Mouse (Mus musculus) frontal cortex, postnatal 14 days (tissue): ENCODE results near the gene Zbp1.

Experiments used
- DNase-seq, 2 experiments: peaks; one replicate each; pipeline ENCODE4 v3.0.0; 2022; ENCODE audit warnings: low spot score in 2 of 2

Gene Zbp1

DNA sequence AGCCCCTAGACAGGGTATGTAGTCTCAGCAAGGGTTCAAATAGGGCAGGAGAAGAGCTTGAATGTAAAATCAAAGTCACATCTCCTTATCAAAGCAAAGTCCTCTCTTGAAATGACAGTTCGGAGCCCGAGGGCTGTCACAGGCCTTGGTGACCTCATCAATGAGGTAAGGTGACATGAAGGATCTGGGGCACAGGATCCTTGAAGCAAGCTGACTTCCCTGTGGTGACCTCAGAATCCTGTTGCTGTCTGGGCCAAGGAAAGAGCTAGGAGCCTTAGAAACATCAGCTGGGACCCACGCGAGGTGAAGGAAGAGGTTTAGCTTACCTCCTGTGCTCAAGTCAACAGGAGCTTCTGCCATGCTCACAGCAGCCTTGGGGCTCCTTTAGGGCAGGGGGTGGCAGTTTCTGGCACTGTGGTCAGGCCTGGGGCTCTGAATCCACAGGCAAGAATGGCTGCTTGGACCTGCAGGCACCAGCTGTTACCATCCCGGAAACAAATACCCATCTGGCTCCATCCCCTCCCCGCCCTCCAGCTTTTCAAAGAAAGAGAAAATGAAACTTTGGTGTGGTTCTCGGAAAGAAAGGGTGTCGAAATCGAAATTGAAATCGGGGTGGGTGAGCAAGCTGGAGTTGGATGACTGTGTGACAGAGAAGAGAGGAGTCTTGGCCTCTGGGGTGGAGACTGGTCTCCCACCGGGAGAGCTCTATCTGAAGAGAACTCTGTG, at the start of gene Zbp1:
Gene Zbp1 (minus strand): TSS at position 508 of the 726 bp plus-strand sequence.
- DNase-seq: no peak

DNA sequence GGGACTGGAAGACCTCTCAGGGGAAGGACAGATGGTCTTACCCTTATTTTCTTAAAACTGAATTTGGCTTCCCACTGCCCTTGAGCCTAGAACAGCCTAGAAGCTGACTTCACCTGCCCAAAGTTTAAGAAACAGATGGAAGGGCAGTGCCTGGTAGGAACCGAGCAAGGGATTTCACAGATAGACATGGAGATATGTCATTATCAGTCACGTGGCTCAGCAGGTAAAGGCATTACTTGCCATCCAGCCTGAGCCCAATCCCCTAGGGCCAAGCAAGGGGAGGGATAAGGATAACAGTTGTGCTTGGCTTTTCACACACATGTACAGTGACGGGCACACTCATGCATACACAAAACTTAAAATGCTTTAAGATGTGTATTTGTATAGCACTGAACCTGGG, 48.8 kb upstream of the Zbp1 start:
- DNase-seq: no peak

DNA sequence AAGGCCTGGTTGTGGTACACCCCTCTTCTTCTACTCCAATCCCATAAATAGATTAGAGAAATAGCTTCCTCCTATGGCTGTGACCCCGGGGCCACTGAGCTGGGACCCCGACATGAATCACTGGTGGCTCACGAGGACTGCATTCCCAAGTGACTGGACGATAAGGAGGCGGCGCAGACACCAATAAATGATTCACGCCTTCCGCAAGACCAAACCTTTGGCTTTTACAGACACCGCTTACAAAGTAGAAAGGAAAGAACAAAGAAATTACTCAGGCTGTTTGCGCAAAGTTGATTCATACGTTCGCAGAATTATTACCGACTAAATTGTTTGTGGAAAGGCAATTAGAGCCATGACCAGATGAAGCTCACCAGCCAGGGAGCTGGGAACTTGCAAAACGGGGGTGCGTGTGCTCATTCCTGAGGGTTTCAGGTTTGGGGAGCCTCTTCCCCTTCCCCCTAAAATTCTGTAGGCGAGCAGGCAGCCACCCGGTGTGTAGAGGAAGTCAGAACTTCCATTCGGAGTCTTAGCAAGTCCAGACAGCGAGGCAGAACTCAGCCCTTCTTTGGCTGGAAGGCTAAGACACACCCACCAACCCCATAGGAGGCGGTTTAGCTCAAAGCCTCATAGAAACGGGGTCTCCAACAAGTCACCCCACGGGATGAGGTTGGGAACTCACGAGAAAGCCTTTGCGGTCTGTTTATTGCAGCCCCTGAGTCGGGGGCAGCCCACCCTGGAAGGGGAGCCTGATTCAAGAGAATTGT, 47.8 kb upstream of the Zbp1 start:
- no peak for DNase-seq

DNA sequence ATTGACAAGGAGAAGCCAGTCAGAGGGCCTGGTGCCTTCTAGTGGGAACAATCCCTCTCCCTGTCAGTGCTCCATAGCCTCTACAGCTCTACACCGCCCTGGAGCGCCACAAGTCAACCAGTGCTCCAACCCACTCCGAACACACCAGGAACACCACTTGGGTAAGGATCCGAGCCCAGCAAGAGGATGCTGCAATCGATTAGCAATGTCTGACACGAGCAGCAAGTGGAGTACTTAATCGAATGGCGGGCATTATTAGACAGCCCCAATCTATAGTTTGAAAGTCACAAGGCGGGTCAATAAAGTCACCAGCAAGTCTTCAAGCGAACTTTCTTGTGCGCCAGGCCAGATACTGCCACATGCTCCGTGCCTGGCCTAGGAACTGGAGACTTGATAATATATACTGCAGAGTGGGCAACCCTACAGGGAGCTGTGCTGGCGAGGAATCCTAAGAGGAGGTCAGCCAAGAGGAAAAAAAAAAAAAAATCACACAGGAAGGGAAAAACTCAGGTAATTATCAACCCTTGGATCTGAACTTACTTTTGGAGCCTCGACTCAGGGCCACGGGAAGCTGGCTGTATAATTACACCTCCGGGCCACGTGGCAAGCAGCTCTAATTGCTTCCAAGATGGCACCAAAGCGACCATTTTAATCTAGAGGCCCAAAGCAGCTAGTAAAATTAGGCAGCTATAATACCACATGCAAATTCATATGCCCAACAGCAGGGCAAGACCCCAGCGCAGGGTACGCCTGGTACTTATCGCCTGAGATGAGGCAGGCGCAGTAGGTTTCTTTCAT, 46.9 kb upstream of the Zbp1 start:
- no peak for DNase-seq

DNA sequence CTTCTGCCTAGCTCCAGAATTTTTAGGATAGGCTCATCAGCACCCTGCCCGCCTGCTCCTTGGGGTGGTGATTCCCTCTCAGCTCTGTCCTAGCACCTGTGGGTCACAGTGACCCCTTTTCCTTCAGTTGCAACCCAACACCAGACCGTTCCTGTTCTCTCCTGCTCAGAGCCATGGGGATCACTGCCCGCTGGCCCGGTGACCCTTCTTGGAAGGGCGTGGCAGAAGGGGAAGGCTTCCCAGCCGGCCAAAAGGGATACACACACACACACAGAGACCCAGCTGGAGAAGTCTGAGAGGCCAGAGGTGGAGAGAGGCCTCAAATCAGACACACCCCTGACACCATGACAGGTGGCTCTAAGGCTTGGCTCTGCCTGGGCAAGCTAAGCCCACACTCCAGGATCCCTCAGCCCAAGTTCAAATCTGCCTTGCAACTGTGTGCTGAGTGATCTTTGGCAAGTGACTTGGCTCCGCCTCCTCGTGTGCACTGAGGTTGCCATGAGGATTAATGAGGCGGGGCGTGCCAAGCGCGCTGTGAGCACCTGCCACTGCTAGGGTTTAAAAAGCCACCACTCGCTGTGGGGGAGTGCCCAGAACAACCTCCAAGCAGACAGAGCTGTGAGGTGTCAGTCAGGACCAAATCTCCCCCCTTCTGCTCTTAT, 45.9 kb upstream of the Zbp1 start:
- DNase-seq: no peak

DNA sequence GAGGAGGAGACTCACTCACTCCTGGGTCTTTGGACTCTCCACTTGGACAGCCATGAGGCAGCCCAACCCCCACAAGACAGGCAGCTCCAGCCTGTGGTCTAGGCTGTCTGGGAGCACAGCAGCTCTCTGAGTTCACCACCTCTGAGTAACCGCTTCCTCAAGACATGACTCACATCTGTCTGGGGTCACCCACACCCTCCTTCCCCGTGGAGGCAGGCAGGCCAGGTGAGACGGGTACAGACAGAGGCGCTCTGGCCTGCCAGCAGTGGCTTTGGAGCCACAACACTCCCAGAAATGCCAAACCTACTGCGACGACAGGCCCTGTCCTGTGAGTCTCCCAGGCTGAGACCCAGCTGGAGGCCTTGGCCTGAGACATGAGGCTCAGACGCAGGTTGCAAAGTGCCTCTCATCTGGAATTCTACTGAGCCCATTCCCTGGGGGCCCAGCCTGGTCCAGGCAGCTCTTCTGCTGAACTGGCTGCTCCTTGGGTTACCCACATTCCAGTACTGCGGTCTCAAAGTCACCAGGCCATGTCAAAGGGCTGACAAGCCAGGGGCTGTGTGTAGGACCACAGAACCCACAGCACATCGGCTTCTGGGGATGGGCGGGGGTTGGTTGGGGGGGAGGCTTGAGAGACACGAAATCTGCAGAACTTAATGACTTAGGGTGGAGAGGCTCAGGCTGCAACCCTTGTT, 45.1 kb upstream of the Zbp1 start:
- DNase-seq: no peak

DNA sequence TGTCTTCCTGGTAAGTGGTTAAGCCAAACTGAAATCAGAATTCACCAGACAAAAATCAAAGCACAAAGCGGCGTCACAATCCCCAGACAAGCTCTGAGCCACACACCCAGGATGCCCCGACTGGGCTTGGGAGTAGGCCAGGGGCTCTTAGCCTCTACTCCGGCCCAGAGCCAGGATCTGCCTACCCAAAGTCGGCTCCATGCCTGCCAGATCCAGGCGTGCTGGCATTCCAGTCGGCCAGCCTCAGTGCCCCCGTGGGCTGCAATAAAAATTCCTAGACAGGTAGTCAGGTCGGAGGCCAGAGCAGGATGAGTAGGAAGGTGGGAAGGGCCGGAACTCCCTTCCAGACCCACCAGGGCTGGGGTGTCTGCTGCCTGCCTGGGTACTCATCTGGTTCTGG, 42.8 kb upstream of the Zbp1 start:
- DNase-seq: no peak

DNA sequence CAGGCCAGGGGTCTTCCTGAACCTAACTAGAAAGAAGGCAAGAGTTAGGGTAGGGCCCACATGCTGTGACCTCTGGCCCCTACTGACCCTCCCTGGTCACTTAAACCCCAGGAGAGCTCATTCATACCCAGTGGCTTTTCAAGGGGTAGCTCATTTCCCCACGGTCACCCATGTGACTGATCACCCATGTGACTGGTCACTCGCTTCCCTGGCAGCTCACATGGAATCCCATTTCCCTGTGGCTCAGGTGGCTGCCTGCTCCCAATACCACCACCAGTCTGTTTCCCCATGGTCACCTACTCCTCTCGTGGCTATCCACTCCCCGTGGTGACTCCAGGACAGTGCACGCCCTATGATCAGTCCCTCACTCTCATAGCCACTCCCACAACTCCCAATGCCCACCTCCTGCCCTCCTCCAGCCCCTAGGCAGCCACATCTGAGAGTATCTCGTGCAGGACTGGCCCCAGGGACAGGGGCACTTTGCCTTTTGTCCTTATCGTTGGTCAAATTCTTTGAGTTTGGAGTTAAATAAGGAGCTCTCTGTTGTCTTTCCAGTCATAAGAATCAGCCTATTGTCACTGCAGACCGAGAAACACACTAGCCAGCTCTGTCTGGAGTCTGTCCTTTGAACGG, 39.9 kb upstream of the Zbp1 start:
- no peak for DNase-seq

DNA sequence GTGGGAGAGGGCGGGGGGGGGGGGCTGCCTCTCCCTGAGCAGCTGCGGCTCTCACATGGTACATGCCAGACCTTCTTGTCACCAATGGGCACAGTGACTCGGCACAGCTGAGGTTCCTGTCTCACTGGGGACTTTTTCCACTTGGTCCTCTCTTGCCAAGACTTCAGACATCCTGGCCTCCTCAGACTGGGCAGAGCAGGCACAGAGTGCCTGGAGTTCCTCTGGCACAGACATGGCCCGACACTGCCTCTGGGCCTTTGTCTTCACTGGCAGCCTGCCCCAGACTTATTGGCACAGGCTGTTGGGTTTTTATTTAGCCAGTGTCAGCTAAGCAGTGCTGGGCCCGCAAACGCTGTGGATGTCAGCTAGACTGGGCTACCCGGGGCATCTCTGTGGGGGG, 38.9 kb upstream of the Zbp1 start:
- peak; percentile 68 to 73 for DNase-seq

DNA sequence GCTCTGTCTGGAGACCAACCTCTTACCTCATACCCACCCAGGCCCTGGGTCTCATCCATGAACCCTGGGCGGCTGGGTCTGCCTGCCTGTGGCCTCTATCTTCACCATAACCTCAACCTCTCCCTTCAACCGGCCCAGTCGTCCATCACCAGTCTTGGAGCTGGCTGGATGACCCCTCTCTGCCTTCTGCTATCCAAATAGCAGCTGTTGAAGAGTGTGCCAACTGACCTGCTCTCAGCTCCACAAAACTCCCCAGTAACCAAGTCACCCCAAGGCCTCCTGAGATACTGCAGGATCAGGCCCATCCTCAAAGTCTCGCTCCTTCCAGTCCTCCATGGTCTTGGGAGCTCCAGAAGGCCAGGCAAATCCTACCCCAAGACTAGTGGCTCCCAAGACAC, 37.8 kb upstream of the Zbp1 start:
- no peak for DNase-seq

DNA sequence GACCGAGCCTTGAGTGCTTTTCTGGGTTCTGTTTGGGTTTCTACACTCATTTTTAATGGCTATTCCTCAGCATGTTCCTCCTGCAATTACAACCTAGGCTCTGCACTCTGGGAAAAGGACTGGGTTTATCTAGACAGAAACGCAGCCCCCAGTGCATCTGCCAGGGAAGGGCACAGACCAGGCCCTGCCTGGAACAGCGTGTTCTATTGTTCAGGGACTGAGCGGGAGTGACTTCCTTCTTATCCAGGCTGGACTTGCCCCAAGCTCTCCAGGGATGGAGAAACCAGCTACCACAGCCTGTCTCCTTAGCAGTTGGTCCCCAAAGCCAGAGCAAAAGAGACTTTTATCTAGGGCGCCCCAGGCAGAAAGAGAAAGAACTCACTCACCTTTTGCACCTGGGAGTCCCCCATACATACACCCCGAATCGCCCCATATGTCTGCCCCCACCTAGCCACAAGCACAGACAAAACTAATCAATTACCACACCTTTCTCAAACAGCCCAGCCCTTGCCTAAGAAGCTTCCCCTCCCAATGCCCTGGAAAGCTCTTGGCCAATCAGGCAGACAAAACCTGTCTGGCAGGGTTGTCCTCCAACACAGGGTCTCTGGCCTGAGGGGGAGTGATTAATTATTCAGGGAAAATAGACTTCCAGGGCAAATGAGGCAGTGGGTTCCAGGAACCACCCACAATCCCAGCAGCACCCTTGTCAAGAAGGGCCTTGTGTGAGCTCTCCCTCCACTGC, 37.3 kb upstream of the Zbp1 start:
- DNase-seq: no peak

DNA sequence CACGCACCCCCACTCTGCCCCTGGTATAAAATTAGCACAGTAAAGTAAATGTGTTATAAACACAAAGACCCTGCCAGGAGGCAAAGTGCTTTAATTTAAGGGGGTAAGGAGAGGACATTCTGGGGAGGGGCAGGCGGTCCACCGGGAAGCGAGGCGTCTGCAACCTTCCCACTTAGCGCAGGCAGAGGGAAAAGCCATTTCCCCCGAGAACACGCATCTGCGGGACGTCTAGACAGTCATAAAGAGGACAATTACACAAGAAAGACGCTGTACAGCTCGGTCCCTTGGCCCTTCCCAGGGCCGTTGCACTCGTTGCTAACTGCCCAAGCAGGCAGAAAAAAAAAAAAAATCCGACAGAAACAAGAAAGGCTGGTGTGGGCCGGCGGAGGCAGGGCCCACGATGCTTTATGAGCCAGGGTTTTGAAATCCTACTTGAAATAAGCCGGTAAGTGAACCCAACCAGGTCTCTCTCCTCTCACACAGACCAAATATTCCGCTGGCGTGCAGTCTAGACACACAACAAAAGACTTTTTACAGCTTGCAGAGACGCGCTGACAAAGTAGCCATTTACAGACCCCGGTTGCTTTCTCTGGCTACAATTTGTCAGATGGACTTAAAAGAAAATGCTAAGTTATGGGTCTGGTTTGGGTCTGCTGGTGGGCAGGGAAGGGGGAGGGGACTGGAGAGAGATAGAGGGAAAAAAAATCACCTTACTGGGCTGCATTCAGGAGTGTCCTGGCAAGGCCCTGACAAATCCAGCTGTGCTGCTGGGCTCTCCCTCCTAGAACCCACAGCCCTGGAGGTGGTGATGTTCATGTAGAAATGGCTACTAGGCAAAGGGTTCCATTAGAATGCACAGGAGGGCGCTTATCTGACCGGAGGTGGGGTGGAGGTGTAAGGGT, 35.3 kb upstream of the Zbp1 start:
- no peak for DNase-seq

DNA sequence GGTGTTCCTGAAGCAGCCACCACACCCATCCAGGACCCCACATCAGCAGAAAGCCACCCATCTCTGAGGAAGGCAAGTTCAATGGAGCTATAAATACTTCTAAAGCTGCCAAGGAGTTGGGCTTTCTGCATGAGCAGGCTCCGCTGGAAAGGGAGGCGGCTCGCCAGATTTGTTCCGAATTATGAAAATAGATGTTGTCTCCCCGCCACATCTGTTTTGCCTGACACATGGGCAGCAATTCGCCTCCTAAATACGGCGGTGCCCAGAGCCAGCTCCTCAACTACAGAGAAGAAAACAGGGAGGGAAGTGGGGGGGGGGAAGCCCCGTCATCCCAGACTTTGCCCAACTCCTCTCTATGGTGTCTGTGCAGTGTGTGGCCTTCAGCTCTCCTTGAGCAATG, 33.0 kb upstream of the Zbp1 start:
- peak in 1 of 2 experiments; percentile 44 for DNase-seq

DNA sequence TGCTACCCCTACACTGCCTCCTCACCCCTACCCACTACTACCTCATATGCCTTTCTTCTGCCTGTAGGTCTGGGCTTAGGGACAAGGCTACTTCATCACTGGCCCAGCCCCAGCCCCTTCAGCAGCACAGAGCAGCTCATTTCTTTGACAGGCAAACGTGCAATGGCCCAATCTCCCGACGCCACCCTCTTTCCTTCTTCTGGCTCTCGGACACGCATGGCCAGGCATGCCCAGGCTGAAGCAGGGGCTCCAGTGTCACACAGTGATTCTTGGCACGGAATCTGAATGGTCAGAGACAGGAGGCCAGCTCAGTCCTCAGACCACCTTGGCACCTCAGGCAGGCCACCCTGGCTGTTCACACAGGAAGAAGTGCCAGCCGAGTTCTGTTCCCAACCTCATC, 32.4 kb upstream of the Zbp1 start:
- no peak for DNase-seq

DNA sequence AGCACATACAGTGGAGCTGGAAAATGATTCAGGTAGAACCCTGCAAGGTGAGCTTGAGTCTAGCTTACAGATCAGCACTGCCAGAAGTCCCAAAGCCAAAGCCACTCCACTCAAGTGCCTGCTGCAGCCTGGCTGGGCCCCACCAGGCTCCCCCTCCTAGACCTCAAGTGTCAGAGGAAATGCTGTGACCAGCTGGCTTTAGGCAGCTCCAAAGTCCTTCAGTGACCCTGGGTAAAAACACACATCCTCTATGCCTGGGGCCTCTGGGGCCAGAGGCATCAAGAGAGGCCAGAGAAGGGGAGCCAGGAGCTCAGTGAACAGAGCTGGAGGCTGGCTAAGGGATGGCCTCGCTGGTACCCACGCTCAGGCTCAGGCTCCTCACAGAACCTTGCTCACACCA, 31.7 kb upstream of the Zbp1 start:
- no peak for DNase-seq

DNA sequence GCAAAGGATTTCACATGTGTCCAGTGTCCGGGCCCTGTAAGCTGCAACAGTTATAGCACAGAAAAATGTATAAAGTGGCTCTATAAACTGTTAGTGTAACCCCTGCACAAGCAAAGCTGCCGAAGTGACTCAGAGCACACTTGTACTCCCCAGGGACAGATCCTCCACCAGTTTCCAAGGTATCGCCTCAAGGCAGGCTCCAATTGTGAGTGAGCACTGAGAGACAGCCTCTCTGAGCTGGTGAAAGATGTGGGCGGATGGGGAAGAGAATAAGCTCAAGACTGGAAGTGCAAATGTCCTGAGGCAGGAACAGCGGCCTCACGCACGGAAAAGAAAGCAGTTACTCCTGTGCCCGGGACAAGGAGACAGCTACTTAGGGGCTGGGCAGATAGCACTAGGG, 31.2 kb upstream of the Zbp1 start:
- no peak for DNase-seq

DNA sequence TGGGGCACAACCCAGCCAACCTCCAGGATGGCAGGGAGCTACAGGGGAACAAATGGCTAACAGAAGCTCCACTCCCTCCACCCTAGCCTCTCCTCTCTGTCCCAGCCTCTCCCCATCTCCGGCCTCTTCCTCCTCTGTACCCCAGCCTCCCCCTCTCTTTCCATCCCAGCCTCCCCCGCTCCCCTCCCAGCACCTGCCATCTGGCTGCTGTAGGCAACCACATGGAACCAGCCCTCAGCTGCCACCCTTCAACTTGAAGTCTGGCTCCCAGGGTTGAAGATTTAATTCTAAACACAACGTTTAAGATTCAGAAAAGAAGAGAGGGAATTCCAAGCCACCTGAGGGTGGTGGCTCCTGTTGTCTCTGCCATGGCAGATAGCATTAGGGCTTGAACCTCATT, 30.7 kb upstream of the Zbp1 start:
- no peak for DNase-seq

DNA sequence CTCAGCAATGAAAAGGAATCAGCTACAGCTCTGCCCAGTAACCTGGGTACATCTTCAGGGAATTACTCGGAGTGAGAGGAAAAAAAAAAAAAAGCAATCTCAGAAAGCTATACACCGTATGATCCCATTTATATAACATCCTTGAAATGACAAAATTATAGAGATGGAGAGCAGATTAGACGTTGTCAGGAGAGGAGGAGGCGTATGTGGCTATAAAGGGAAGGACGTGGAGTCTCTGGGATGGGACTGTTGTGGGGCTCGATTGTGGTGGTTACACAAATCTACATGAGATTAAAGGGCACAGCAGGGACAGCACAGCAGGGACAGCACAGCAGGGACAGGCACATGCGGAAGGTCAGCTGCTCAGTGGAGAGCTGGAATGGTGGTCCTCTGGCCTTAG, 30.1 kb upstream of the Zbp1 start:
- no peak for DNase-seq

DNA sequence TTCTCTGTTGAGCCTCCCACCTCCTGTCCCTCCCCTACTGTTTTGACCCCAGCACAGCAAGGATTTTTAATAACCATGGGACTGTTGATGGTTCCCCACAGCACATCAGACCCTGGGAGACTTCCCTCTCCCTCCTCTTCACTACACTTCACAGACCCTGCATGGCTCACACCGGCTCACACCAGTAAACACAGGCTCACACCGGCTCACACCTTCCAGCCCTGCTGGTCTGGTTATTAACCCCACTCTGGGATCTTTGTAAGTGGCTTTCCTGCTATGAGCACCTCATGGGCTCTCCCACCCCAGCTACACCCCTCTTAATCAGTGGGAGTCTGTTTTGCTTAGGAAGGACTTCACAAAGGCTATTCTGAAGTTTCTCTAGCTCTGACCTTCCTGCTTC, 29.2 kb upstream of the Zbp1 start:
- DNase-seq: no peak
